Mouse (Mus musculus) intestine, embryonic 16.5 days (tissue): ENCODE data around the gene Mt1. TPM values are rescaled to one million over a fixed set of nuclear protein-coding genes. Genes with fewer than 3 reads are reported as not detected.

ENCODE experiments used
- ATAC-seq: fragments of 200-750 bp; cut with Nextera tagmentation; 2 replicates; pipeline ENCODE4 v1.8.0; 2017; ENCODE audit warnings: moderate TSS enrichment, moderate library complexity
- H3K27ac ChIP-seq: fragments of 300-500 bp; sonication (generic); 2 replicates; pipeline ENCODE4 v1.5.1; 2014; ENCODE audit warnings: mild to moderate bottlenecking, low read length
- H3K27me3 ChIP-seq: fragments of 300-500 bp; sonication (generic); replicated peaks from 2 replicates; pipeline ENCODE4 v1.6.1; 2014; ENCODE audit warnings: low read length, control low read depth, mixed read lengths; ENCODE audit not compliant: control insufficient read depth, insufficient read depth
- H3K36me3 ChIP-seq: fragments of 300-500 bp; sonication (generic); 2 replicates; pipeline ENCODE4 v1.6.1; 2014; ENCODE audit warnings: low read length, control low read depth; ENCODE audit not compliant: control insufficient read depth, insufficient read depth
- H3K4me1 ChIP-seq: fragments of 300-500 bp; sonication (generic); 2 replicates; pipeline ENCODE4 v1.6.1; 2014; ENCODE audit warnings: low read length, control low read depth, mixed read lengths; ENCODE audit not compliant: control insufficient read depth, insufficient read depth
- H3K4me2 ChIP-seq: fragments of 300-500 bp; sonication (generic); 2 replicates; pipeline ENCODE4 v1.6.1; 2014; ENCODE audit warnings: low read depth, low read length, control low read depth
- H3K4me3 ChIP-seq: fragments of 300-500 bp; sonication (generic); 2 replicates; pipeline ENCODE4 v1.5.1; 2014; ENCODE audit warnings: mild to moderate bottlenecking, low read length
- H3K9ac ChIP-seq: fragments of 300-500 bp; sonication (generic); 2 replicates; pipeline ENCODE4 v1.6.1; 2014; ENCODE audit warnings: low read depth, low read length
- H3K9me3 ChIP-seq: fragments of 300-500 bp; sonication (generic); 2 replicates; pipeline ENCODE4 v1.6.1; 2016; ENCODE audit warnings: low read length, control low read depth; ENCODE audit not compliant: control insufficient read depth
- WGBS: fragments of 180-500 bp; shearing (Covaris S2); extraction: QIAGEN DNeasy Blood & Tissue Kit; methylation state at CpG from one replicate; pipeline ENCODE4 v1.1.7; 2014; 5-methylcytosine and 5-hydroxymethylcytosine counted together
- polyA plus RNA-seq: library from polyadenylated mRNA; unstranded; fragments of >200 nt; fragmentation: Nextera tagmentation; extraction: Ambion mirVana; gene quantifications from 2 replicates; pipeline ENCODE4 v1.2.1, GENCODE M21; 2015

Gene Mt1
- polyA plus RNA-seq, 1 experiment from 2014 or later = 3,684 TPM

DNA sequence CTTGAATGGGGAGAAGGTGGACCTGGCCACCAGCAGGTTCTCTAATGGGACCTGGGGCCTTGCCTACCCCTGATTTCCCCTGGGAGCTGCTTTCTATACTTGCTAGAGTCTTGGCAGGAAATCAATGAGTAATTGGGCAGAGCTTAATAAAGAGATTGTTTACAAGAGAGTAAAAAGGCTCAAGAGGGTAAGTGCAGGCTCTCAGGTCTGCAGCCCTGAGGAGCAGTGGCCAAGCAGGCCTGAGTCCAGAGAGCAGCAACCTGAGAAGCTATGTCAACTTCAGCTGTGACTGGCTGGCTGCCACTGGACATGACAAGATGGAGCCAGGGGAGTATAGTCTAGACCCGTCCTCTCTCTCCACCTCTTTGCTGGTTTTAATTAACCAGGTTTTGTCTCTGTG is 14.0 kb downstream of the Mt1 start:
- no peaks in the 10 kb centered on the region for H3K27me3 ChIP-seq
- H3K36me3 ChIP-seq = no peaks in the 10 kb centered on the region
- no peak for ATAC-seq
- 78% methylated on average over 1 of the region's 1 CpGs for WGBS
- no peak overlapping the region for H3K4me3 ChIP-seq
- H3K4me2 ChIP-seq = no peak overlapping the region
- H3K27ac ChIP-seq = no peak overlapping the region
- peaks cover 6% of the 10 kb centered on the region; the same call in 1 of the 2 replicates for H3K4me1 ChIP-seq
- H3K9me3 ChIP-seq = no peaks in the 10 kb centered on the region
- H3K9ac ChIP-seq = no peak overlapping the region

DNA sequence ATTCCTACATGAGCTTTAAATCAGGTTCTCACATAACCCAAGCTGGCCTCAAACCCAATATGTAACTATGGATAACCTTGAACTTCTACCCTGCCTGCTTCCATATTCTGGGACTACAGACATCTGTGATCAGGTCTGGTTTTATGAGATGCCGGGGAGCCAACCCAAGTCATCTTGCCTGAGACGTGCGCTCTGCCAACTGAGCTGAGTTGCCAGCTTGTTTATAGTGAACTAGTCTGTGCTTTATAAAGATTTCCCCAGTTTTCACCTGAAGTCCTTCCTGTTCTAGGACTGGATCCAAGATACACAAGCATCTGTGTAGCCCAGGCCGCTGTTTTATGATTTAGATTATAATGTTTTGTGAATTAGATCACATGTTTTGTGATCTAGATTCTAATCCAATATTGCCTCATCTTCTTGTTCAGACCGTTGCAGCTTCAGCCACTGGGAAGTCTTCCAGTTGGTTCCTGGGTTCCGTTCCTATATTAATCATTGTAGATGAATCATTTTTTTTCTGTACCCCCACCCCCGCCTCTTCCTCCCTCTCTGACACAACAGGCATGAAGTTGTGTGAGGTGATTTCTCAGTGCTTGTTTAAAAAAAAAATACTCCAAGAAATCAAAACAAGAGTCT is 15.8 kb downstream of the Mt1 start:
- WGBS = 80% methylated on average over 7 of the region's 7 CpGs

DNA sequence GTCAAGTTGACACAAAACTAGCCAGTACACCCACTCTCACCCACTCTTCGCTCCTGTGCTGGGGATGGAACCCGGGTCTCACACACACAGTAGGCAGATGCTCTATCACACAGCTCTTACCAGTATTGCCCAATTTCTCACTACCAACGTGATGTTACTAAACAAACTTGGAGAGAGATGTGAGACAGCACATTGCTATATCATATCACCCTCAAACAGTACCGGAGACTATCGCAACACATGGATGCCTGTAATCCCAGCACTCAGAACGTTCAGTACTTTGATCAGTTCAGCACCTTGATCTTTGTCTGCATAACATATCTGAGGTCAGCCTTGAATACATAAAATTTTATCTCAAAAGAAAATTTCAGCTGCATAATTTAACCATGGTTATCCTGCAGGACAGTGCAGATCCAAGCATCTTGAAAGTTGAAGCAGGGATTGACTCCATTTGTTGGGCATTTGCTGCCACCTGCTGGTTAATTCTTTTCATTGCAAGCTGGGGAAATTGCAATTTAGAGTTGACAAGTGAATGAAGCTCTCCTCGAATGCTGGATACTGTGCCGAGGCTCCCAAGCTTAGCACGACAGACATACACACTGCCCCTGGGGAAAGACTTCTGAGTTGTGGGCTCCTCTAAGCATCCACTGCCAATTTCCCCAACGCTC is 20.5 kb downstream of the Mt1 start:
- peak; percentile 52; the same call in 1 of the 2 replicates for ATAC-seq
- H3K9ac ChIP-seq = no peak overlapping the region
- no peak overlapping the region for H3K4me3 ChIP-seq
- H3K9me3 ChIP-seq = no peaks in the 10 kb centered on the region
- 46% methylated on average over 10 of the region's 10 CpGs for WGBS
- 0 out of 2 replicates have a peak overlapping the region, but pooled peaks have one; percentile 27 for H3K4me2 ChIP-seq
- no peaks in the 10 kb centered on the region for H3K27me3 ChIP-seq
- H3K4me1 ChIP-seq = no peaks in the 10 kb centered on the region
- H3K27ac ChIP-seq = no peak overlapping the region
- no peaks in the 10 kb centered on the region for H3K36me3 ChIP-seq

More for the DNA sequence above, 15.8 kb downstream of the Mt1 start:
- no peak overlapping the region for H3K27ac ChIP-seq
- no peaks in the 10 kb centered on the region for H3K36me3 ChIP-seq
- no peak for ATAC-seq
- no peaks in the 10 kb centered on the region for H3K9me3 ChIP-seq
- no peak overlapping the region for H3K4me3 ChIP-seq
- H3K4me1 ChIP-seq = peaks cover 6% of the 10 kb centered on the region; the same call in 1 of the 2 replicates
- H3K9ac ChIP-seq = no peak overlapping the region
- H3K4me2 ChIP-seq = no peak overlapping the region
- no peaks in the 10 kb centered on the region for H3K27me3 ChIP-seq

DNA sequence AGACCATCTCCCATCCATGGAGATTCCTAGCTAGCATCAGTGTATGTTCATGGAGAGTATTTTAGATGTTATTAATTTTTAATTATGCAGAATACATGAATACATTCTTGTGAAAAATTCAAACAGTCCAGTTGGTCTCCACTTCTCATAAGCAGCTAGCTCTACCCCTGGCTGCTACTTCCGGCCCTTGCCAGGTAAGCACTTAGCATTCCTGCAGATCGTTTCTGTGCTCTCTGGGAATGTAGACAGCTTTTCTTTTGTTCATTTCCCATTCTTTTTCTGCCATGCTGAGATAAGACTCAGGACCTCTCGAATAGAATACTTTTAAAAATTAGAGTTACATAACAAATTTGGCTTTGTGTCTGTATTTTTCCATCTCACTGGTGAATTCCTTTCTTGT is 25.2 kb downstream of the Mt1 start:
- H3K4me1 ChIP-seq = no peaks in the 10 kb centered on the region
- no peak overlapping the region for H3K4me2 ChIP-seq
- H3K4me3 ChIP-seq = no peak overlapping the region
- 78% methylated on average over 3 of the region's 3 CpGs for WGBS
- no peak for ATAC-seq
- no peaks in the 10 kb centered on the region for H3K36me3 ChIP-seq
- no peaks in the 10 kb centered on the region for H3K9me3 ChIP-seq
- no peak overlapping the region for H3K27ac ChIP-seq
- no peaks in the 10 kb centered on the region for H3K27me3 ChIP-seq
- no peak overlapping the region for H3K9ac ChIP-seq

DNA sequence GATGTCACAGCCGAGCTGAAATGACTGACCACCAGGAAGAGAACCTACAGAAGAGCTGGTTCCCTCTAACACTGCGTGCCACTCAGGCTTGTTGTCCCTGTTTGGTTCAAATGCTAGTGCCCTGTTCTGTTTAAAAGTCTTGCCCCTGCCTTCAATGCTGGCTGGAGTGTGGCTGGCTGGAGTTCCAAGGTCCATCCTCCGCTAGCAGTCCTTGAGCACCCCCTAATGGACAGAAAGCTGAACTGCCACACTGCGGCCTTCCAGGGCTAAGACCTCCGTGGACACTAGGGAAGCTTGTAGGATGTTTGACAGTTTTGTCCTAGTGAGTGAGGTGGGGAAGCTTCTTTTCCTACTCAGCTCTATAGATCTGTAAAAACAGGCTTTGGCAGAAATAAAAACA is 26.9 kb downstream of the Mt1 start:
- peak; percentile 81 for ATAC-seq

DNA sequence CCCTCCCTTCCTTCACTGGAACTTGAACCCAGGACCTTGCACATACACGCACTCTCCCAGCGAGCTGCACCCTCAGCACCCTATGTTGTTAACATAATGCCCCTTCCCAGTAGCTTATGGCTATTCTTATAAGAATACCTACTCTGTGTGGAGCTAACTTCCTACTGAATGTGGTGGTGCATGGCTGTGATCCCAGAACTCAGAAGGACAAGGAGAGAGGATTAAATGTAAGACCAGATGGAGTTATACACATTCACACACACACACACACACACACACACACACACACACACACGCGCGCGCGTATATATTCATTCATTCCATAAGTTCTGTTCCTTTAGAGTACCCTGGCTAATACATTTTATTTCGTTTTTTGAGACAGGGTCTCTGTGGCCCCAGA is 27.4 kb downstream of the Mt1 start:
- H3K27me3 ChIP-seq = no peaks in the 10 kb centered on the region
- no peaks in the 10 kb centered on the region for H3K9me3 ChIP-seq
- no peak overlapping the region for H3K4me3 ChIP-seq
- WGBS = 83% methylated on average over 8 of the region's 8 CpGs
- H3K9ac ChIP-seq = no peak overlapping the region
- no peaks in the 10 kb centered on the region for H3K4me1 ChIP-seq
- no peaks in the 10 kb centered on the region for H3K36me3 ChIP-seq
- H3K27ac ChIP-seq = no peak overlapping the region
- H3K4me2 ChIP-seq = no peak overlapping the region
- ATAC-seq = no peak

More for the DNA sequence above, 26.9 kb downstream of the Mt1 start:
- Histone ChIP-seq H3K4me1 (no peaks in the 10 kb centered on the region), H3K36me3 (no peaks in the 10 kb centered on the region), H3K4me3 (no peak overlapping the region), H3K9me3 (no peaks in the 10 kb centered on the region), H3K27ac (no peak overlapping the region), H3K9ac (no peak overlapping the region), H3K4me2 (no peak overlapping the region), H3K27me3 (no peaks in the 10 kb centered on the region)
- 17% methylated on average over 5 of the region's 5 CpGs for WGBS

DNA sequence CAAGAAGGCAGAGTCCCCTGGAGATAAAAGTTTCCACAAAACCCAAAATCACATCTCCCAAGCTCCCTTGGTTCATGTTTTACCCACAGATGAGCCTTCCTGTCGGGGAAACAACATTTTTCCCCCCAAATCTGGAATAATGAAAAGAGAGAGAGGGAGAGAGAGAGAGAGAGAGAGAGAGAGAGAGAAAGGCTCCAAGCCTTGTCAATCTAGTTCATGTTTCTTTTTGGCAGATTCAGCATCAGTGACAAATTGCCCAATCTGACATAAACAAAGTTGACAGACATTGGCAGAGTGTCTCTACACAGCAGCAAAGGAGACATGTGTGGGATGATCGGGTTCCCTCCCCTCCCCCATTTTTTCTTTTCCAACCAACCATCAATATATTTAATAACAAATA is 28.6 kb downstream of the Mt1 start:
- ATAC-seq = no peak
- no peak overlapping the region for H3K4me2 ChIP-seq
- 75% methylated on average over 2 of the region's 2 CpGs for WGBS
- H3K9me3 ChIP-seq = no peaks in the 10 kb centered on the region
- no peaks in the 10 kb centered on the region for H3K36me3 ChIP-seq
- no peak overlapping the region for H3K4me3 ChIP-seq
- H3K27me3 ChIP-seq = no peaks in the 10 kb centered on the region
- no peak overlapping the region for H3K9ac ChIP-seq
- H3K4me1 ChIP-seq = no peaks in the 10 kb centered on the region
- H3K27ac ChIP-seq = no peak overlapping the region

DNA sequence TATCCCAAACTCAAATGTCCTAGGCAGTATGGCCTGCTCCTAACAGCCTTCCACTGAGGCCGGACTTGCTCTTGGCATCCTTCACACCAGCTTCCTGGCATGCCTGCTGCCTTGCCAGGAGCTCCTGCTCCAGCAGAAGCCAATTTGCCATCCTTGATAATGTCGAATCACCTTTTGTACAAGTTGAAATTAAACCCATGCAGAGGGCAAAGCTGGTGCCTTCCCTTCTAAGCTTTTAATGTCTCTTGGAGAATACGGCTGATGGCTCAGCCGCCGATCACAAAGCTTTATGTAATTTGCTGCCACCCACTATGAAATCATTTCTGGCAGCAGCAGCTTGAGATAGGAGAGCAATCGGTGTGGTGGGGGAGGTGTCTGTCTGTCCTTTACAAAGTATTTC is 30.8 kb downstream of the Mt1 start:
- 77% methylated on average over 6 of the region's 6 CpGs for WGBS
- Histone ChIP-seq H3K36me3 (no peaks in the 10 kb centered on the region), H3K9ac (no peak overlapping the region), H3K4me1 (peaks cover 5% of the 10 kb centered on the region), H3K27ac (no peak overlapping the region), H3K4me2 (no peak overlapping the region), H3K4me3 (no peak overlapping the region), H3K27me3 (no peaks in the 10 kb centered on the region), H3K9me3 (no peaks in the 10 kb centered on the region)
- no peak for ATAC-seq

DNA sequence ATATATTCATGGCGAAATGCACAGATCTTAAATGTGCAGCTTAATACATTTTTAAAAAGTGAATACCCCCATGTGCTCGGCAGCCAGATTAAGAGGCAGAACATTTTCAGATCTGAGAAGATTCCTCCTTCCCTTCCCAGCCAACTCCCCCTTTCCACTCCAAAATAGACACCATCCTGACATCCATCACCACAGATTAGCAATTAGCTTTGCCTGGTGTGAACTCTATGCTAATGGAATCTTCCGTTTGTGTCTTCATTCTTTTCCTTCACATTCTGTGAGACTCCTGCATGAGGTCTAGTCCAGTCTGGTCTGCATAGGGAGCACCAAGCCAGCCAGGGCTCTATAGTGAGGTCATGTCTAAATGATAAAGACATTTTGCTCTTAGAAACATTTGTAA is 31.3 kb downstream of the Mt1 start:
- no peak overlapping the region for H3K4me3 ChIP-seq
- H3K9ac ChIP-seq = no peak overlapping the region
- H3K4me1 ChIP-seq = peaks cover 7% of the 10 kb centered on the region
- H3K27ac ChIP-seq = no peak overlapping the region
- H3K27me3 ChIP-seq = no peaks in the 10 kb centered on the region
- H3K9me3 ChIP-seq = no peaks in the 10 kb centered on the region
- H3K4me2 ChIP-seq = no peak overlapping the region
- ATAC-seq = no peak
- WGBS = 65% methylated on average over 3 of the region's 3 CpGs
- no peaks in the 10 kb centered on the region for H3K36me3 ChIP-seq
